Mouse (Mus musculus): ENCODE measurements around the gene 4931428L18Rik. TPM values are rescaled to one million over a fixed set of nuclear protein-coding genes. Genes with fewer than 3 reads are reported as not detected.

The 4931428L18Rik gene
- polyA plus RNA-seq, 1 experiment: not detected

- Histone ChIP-seq H3K4me3 (ENCODE audit: control insufficient read depth, insufficient read depth, low read length) (no peak overlapping the region), H3K36me3 (ENCODE audit: control insufficient read depth, insufficient read depth, low read length) (no peaks in the 10 kb centered on the region), H3K27ac (ENCODE audit: control insufficient read depth, insufficient read depth, low read length) (no peak overlapping the region), H3K27me3 (ENCODE audit: control insufficient read depth, insufficient read depth, low read length) (no peaks in the 10 kb centered on the region), H3K4me1 (replicated peaks; ENCODE audit: control insufficient read depth, insufficient read depth, low read length) (no peaks in the 10 kb centered on the region)
- DNase-seq: no peak
- WGBS: 94% methylated on average over 2 of the region's 2 CpGs
- TF ChIP-seq POLR2A (IDR thresholded peaks at IDR 0.05; ENCODE audit: control insufficient read depth, extremely low read depth, insufficient read depth, low read length, poor library complexity) (no peak), CTCF (IDR thresholded peaks at IDR 0.05; ENCODE audit: borderline replicate concordance, control insufficient read depth, extremely low read depth, insufficient read depth, low read length, poor library complexity) (no peak)
These were observed 151.3 kb downstream of the 4931428L18Rik start for GRCm38 (mm10) chr1:31071209-31071608.

GRCm38 (mm10) chr1:31064817-31065740 lies 157.4 kb downstream of the 4931428L18Rik start:
- Histone ChIP-seq H3K4me3 (ENCODE audit: control insufficient read depth, insufficient read depth, low read length) (no peak overlapping the region), H3K36me3 (ENCODE audit: control insufficient read depth, insufficient read depth, low read length) (no peaks in the 10 kb centered on the region), H3K27me3 (ENCODE audit: control insufficient read depth, insufficient read depth, low read length) (no peaks in the 10 kb centered on the region), H3K4me1 (replicated peaks; ENCODE audit: control insufficient read depth, insufficient read depth, low read length) (no peaks in the 10 kb centered on the region), H3K27ac (ENCODE audit: control insufficient read depth, insufficient read depth, low read length) (no peak overlapping the region)
- 91% methylated on average over 12 of the region's 12 CpGs for WGBS
- no peak for DNase-seq
- TF ChIP-seq POLR2A (IDR thresholded peaks at IDR 0.05; ENCODE audit: control insufficient read depth, extremely low read depth, insufficient read depth, low read length, poor library complexity) (no peak), CTCF (IDR thresholded peaks at IDR 0.05; ENCODE audit: borderline replicate concordance, control insufficient read depth, extremely low read depth, insufficient read depth, low read length, poor library complexity) (no peak)

- DNase-seq: no peak
- no peaks in the 10 kb centered on the region for H3K27me3 ChIP-seq (ENCODE audit: control insufficient read depth, insufficient read depth, low read length)
- H3K4me3 ChIP-seq (ENCODE audit: control insufficient read depth, insufficient read depth, low read length): no peak overlapping the region
- 83% methylated on average over 4 of the region's 4 CpGs for WGBS
- H3K4me1 ChIP-seq (replicated peaks; ENCODE audit: control insufficient read depth, insufficient read depth, low read length): no peaks in the 10 kb centered on the region
- no peaks in the 10 kb centered on the region for H3K36me3 ChIP-seq (ENCODE audit: control insufficient read depth, insufficient read depth, low read length)
- TF ChIP-seq POLR2A (IDR thresholded peaks at IDR 0.05; ENCODE audit: control insufficient read depth, extremely low read depth, insufficient read depth, low read length, poor library complexity): no peak
- no peak for TF ChIP-seq CTCF (IDR thresholded peaks at IDR 0.05; ENCODE audit: borderline replicate concordance, control insufficient read depth, extremely low read depth, insufficient read depth, low read length, poor library complexity)
- no peak overlapping the region for H3K27ac ChIP-seq (ENCODE audit: control insufficient read depth, insufficient read depth, low read length)
These were observed 162.7 kb downstream of the 4931428L18Rik start for GRCm38 (mm10) chr1:31059806-31060205.

GRCm38 (mm10) chr1:31058861-31059351 lies 163.6 kb downstream of the 4931428L18Rik start:
- Histone ChIP-seq H3K27ac (ENCODE audit: control insufficient read depth, insufficient read depth, low read length) (no peak overlapping the region), H3K36me3 (ENCODE audit: control insufficient read depth, insufficient read depth, low read length) (no peaks in the 10 kb centered on the region), H3K27me3 (ENCODE audit: control insufficient read depth, insufficient read depth, low read length) (no peaks in the 10 kb centered on the region), H3K4me3 (ENCODE audit: control insufficient read depth, insufficient read depth, low read length) (no peak overlapping the region), H3K4me1 (replicated peaks; ENCODE audit: control insufficient read depth, insufficient read depth, low read length) (no peaks in the 10 kb centered on the region)
- no peak for DNase-seq
- 86% methylated on average over 2 of the region's 2 CpGs for WGBS
- no peak for TF ChIP-seq CTCF (IDR thresholded peaks at IDR 0.05; ENCODE audit: borderline replicate concordance, control insufficient read depth, extremely low read depth, insufficient read depth, low read length, poor library complexity)
- TF ChIP-seq POLR2A (IDR thresholded peaks at IDR 0.05; ENCODE audit: control insufficient read depth, extremely low read depth, insufficient read depth, low read length, poor library complexity): no peak

- no peak for DNase-seq
- Histone ChIP-seq H3K36me3 (ENCODE audit: control insufficient read depth, insufficient read depth, low read length) (no peaks in the 10 kb centered on the region), H3K27me3 (ENCODE audit: control insufficient read depth, insufficient read depth, low read length) (no peaks in the 10 kb centered on the region), H3K4me3 (ENCODE audit: control insufficient read depth, insufficient read depth, low read length) (no peak overlapping the region), H3K4me1 (replicated peaks; ENCODE audit: control insufficient read depth, insufficient read depth, low read length) (no peaks in the 10 kb centered on the region), H3K27ac (ENCODE audit: control insufficient read depth, insufficient read depth, low read length) (no peak overlapping the region)
- no peak for TF ChIP-seq CTCF (IDR thresholded peaks at IDR 0.05; ENCODE audit: borderline replicate concordance, control insufficient read depth, extremely low read depth, insufficient read depth, low read length, poor library complexity)
- WGBS: 21% methylated on average over 3 of the region's 3 CpGs
These were observed 164.3 kb downstream of the 4931428L18Rik start for GRCm38 (mm10) chr1:31058196-31058595.

GRCm38 (mm10) chr1:31051370-31051921 lies 171.0 kb downstream of the 4931428L18Rik start:
- no peak overlapping the region for H3K27ac ChIP-seq (ENCODE audit: control insufficient read depth, insufficient read depth, low read length)
- no peak for TF ChIP-seq CTCF (IDR thresholded peaks at IDR 0.05; ENCODE audit: borderline replicate concordance, control insufficient read depth, extremely low read depth, insufficient read depth, low read length, poor library complexity)
- no peak for TF ChIP-seq POLR2A (IDR thresholded peaks at IDR 0.05; ENCODE audit: control insufficient read depth, extremely low read depth, insufficient read depth, low read length, poor library complexity)
- H3K27me3 ChIP-seq (ENCODE audit: control insufficient read depth, insufficient read depth, low read length): no peaks in the 10 kb centered on the region
- H3K36me3 ChIP-seq (ENCODE audit: control insufficient read depth, insufficient read depth, low read length): no peaks in the 10 kb centered on the region
- H3K4me1 ChIP-seq (replicated peaks; ENCODE audit: control insufficient read depth, insufficient read depth, low read length): no peaks in the 10 kb centered on the region
- 96% methylated on average over 5 of the region's 5 CpGs for WGBS
- H3K4me3 ChIP-seq (ENCODE audit: control insufficient read depth, insufficient read depth, low read length): no peak overlapping the region
- no peak for DNase-seq

All from thymus, adult 2 months (tissue).